Mouse (Mus musculus) lung, embryonic 14.5 days (tissue): ENCODE data around the gene Mea1. TPM values are rescaled to one million over a fixed set of nuclear protein-coding genes. Genes with fewer than 3 reads are reported as not detected.

Experiments used
- ATAC-seq: fragments of 200-750 bp; cut with Nextera tagmentation; 2 replicates; pipeline ENCODE4 v1.8.0; 2017; ENCODE audit warnings: mild to moderate bottlenecking, moderate TSS enrichment, moderate library complexity; ENCODE audit not compliant: insufficient read depth
- DNase-seq: peaks from one replicate; pipeline ENCODE4 v3.0.0-alpha.2; 2015
- H3K27ac ChIP-seq: fragments of 300-500 bp; sonication (generic); 2 replicates; pipeline ENCODE4 v1.5.1; 2014; ENCODE audit warnings: low read depth, mild to moderate bottlenecking, moderate library complexity
- H3K27me3 ChIP-seq: fragments of 300-500 bp; sonication (generic); 2 replicates; pipeline ENCODE4 v1.6.1; 2014; ENCODE audit warnings: low read length, control low read depth; ENCODE audit not compliant: insufficient read depth
- H3K36me3 ChIP-seq: fragments of 300-500 bp; sonication (generic); 2 replicates; pipeline ENCODE4 v1.6.1; 2014; ENCODE audit warnings: control low read depth; ENCODE audit not compliant: insufficient read depth
- H3K4me1 ChIP-seq: fragments of 300-500 bp; sonication (generic); 2 replicates; pipeline ENCODE4 v1.6.1; 2014; ENCODE audit warnings: antibody characterized with exemption, control low read depth; ENCODE audit not compliant: insufficient read depth
- H3K4me2 ChIP-seq: fragments of 300-500 bp; sonication (generic); 2 replicates; pipeline ENCODE4 v1.6.1; 2014; ENCODE audit warnings: mild to moderate bottlenecking
- H3K4me3 ChIP-seq: fragments of 300-500 bp; sonication (generic); 2 replicates; pipeline ENCODE4 v1.5.1; 2014; ENCODE audit warnings: low read depth, low read length
- H3K9ac ChIP-seq: fragments of 300-500 bp; sonication (generic); 2 replicates; pipeline ENCODE4 v1.6.1; 2014
- H3K9me3 ChIP-seq: fragments of 300-500 bp; sonication (generic); 2 replicates; pipeline ENCODE4 v1.6.1; 2016; ENCODE audit warnings: low read depth, low read length, control low read depth
- CTCF ChIP-seq: IDR thresholded peaks from 2 replicates; pipeline ENCODE4 v1.5.1; 2016; ENCODE audit warnings: antibody characterized with exemption, low read depth
- WGBS: fragments of 180-500 bp; shearing (Covaris S2); extraction: QIAGEN DNeasy Blood & Tissue Kit; methylation state at CpG from one replicate; pipeline ENCODE4 v1.1.7; 2014; 5-methylcytosine and 5-hydroxymethylcytosine counted together
- polyA plus RNA-seq: library from polyadenylated mRNA; unstranded; fragments of >200 nt; fragmentation: Nextera tagmentation; extraction: Ambion mirVana; gene quantifications from 2 replicates; pipeline ENCODE4 v1.2.1, GENCODE M21; 2014

Gene Mea1
- polyA plus RNA-seq, 1 experiment from 2014 or later, result 131 TPM

DNA sequence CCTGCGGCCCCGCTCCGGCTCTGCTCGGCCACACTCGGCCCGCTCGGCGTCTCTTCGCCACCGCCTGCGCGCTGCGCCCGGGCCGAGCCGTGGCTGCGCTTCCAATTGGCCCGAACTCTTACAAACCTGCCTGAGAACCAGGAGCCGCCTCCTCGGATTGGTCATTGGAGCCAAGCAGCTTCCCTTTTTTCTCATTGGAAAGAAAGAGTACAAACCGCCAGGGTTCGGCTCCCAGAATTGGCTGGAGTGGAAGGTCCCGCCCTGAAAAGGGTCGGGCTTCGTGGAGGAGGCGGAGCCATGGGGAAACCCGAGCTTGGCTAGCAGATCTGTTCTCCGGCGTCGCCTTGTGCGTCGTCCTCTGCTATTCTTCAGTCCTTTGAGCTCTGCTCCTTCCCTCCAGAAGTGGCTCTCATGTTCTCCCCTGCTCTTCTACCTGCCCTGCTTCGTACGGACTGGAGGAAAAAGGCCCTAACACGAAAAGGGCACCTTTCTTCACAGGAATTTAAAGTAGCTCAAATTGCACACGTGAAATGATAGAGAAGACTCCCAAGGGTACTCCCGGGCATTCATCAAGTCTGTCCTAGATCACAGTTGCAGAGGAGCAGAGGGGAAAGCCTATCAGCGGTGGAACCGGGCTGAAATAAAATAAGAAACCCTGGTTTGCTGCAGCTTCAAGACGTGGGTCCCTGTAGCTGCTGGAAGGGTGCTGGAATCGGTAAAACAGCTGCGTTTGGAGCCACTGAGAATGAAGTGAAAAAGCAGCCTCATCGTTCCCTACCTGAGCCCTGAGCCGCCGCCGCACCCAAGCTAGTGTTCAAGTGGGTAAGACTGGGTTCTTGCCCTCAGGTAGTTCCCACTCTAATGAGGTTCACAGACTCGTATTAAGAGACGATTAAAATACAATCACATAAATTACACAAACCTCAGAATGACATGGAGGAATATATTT is 26.6 kb downstream of the Mea1 start, which contains the start of gene Ppp2r5d:
Ppp2r5d (minus strand) TSS at position 225 of the 949 bp plus-strand sequence.
- H3K4me2 ChIP-seq, result peak within 1 kb of the TSS; percentile 95
- peaks cover 2% of the 10 kb centered on the region; the same call in 1 of the 2 replicates for H3K36me3 ChIP-seq
- peak within 1 kb of the TSS; percentile 91 for H3K9ac ChIP-seq
- peak within 1 kb of the TSS; percentile 95 for H3K27ac ChIP-seq
- no peaks in the 10 kb centered on the region for H3K27me3 ChIP-seq
- peak within 1 kb of the TSS; percentile 93 for H3K4me3 ChIP-seq
- under 1% methylated on average over 48 of the region's 48 CpGs for WGBS
- H3K9me3 ChIP-seq, result no peaks in the 10 kb centered on the region
- no peak for TF ChIP-seq CTCF
- peak; percentile 99 for DNase-seq
- ATAC-seq, result peak; percentile 96
- peaks cover 10% of the 10 kb centered on the region for H3K4me1 ChIP-seq

DNA sequence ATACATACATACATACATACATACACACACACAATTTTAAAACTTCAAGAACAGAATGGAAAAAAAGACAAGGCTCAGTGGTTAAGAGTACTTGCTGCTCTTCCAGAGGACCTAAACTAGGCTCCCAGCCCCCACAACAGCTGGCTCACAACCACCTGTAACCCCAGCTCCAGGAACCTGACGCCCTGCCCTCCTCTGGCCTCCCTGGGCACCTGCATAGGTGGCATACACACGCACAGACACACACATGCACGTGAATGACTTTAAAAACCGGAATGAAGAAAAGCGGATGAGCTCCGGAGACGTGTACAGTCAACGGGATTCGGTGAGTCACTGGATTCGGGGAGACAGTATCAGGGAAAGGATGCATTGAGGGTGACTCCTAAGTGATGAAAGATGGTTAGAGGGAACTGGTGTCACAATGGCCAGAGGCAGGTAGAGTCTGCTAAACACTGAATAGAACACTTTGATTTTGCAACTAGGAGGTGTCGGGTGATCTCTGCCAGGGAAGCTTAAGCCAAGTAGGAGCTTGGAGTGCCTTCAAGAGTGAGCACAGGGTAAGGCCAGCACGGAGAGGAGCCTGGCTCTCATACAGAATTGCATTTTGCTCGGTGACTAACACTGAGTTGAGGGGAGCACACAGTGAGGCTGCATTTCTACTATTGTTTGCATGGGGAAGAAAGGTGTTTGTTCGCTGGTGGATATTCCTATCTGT is 27.9 kb downstream of the Mea1 start:
- no peaks in the 10 kb centered on the region for H3K36me3 ChIP-seq
- ATAC-seq (no peak), DNase-seq (no peak)
- peaks cover 10% of the 10 kb centered on the region for H3K4me1 ChIP-seq
- no peak; the same call in 1 of the 2 replicates for TF ChIP-seq CTCF
- no peak overlapping the region for H3K4me2 ChIP-seq
- no peaks in the 10 kb centered on the region for H3K27me3 ChIP-seq
- H3K27ac ChIP-seq, result no peak overlapping the region
- H3K9ac ChIP-seq, result no peak overlapping the region
- 87% methylated on average over 14 of the region's 14 CpGs for WGBS
- H3K4me3 ChIP-seq, result no peak overlapping the region
- H3K9me3 ChIP-seq, result no peaks in the 10 kb centered on the region

DNA sequence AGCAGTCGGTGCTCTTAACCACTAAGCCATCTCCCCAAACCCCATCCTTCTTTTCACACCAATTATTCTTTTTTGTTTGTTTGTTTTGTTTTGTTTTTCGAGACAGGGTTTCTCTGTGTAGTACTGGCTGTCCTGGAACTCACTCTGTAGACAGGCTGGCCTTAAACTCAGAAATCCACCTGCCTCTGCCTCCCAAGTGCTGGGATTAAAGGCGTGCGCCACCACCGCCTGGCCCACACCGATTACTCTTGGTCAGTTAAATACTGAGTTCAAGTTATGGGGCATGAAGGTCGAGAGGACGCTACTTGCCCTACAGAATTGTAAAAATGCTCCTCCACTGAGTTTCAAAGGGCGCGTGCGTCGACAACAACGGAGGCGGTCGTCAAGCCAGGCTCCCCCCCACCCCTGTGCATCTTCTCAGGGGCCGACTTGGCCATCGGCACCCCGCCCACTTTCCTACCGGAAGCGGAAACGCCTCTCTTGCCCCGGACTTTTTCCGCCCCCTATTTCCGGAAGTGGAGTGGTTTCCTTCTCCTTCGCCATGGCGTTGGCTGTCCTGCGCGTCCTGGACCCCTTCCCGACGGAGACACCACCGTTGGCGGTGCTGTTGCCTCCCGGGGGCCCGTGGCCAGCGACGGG is 32.5 kb downstream of the Mea1 start, which contains the start of gene Pex6:
Pex6 (plus strand) TSS at position 505 of the 639 bp plus-strand sequence.
- Histone ChIP-seq H3K4me1 (peaks cover 3% of the 10 kb centered on the region), H3K36me3 (peaks cover 30% of the 10 kb centered on the region), H3K27ac (peak within 1 kb of the TSS; percentile 69; the same call in 1 of the 2 replicates), H3K27me3 (no peaks in the 10 kb centered on the region), H3K4me3 (peak within 1 kb of the TSS; percentile 99), H3K9me3 (no peaks in the 10 kb centered on the region), H3K9ac (peak within 1 kb of the TSS; percentile 92), H3K4me2 (peak within 1 kb of the TSS; percentile 97)
- DNase-seq, result peak; percentile 97
- ATAC-seq, result peak; percentile 85
- WGBS, result 7% methylated on average over 36 of the region's 36 CpGs
- no peak for TF ChIP-seq CTCF

DNA sequence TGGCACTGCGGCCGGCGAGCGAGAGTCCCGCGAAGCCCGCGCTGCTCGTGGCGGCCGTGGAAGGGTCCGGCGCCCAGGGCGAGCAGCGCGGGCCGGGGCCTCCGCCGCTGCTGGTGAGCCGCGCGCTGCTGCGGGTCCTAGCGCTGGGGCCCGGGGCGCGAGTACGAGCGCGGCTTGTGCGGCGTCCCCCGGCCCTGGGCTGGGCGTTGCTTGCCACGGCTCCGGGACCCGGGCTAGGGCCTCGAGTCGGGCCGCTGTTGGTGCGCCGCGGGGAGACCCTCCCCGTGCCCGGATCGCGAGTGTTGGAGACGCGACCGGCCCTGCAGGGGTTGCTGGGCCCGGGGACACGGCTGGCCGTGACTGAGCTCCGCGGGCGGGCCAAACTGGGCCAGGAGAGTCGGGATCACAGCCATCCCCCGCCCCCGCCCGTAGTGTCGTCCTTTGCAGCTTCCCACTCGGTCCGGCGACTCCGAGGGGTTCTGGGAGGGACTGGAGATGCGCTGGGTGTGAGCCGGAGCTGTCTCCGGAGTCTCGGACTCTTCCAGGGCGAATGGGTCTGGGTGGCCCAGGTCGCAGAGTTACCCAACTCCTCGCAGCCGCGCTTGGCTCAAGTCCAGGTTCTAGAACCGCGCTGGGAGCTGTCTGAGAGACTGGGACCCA is 33.1 kb downstream of the Mea1 start:
- peak overlapping the region; percentile 92 for H3K9ac ChIP-seq
- H3K4me2 ChIP-seq, result peak overlapping the region; percentile 97
- H3K36me3 ChIP-seq, result peaks cover 36% of the 10 kb centered on the region
- H3K9me3 ChIP-seq, result no peaks in the 10 kb centered on the region
- DNase-seq, result peak; percentile 74
- TF ChIP-seq CTCF, result no peak
- no peaks in the 10 kb centered on the region for H3K27me3 ChIP-seq
- H3K4me1 ChIP-seq, result peaks cover 3% of the 10 kb centered on the region
- WGBS, result under 1% methylated on average over 72 of the region's 76 CpGs
- peak; percentile 59 for ATAC-seq
- peak overlapping the region; percentile 69; the same call in 1 of the 2 replicates for H3K27ac ChIP-seq
- peak overlapping the region; percentile 99 for H3K4me3 ChIP-seq

DNA sequence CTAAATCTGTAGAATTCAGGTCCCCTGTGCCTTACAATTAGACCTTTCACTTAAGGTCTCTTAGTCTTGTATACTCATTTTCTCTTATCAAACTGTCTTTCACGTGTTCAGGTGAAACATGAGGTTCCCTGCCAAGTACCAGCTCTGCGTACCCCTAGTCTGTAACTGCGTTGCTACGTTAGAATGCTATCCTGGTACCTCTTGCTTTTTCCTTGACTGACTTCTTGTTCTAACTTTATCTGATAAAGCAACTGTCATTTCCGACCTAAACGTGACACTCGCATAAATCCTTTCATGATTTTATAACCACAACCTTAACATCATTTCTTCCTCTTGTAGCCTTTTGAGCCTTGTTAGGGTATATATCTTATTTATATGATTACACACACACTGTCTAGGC is 33.8 kb downstream of the Mea1 start:
- 52% methylated on average over 7 of the region's 7 CpGs for WGBS
- peak overlapping the region; percentile 97 for H3K4me2 ChIP-seq
- H3K4me3 ChIP-seq, result peak overlapping the region; percentile 99
- no peak for ATAC-seq
- no peak for DNase-seq
- H3K9ac ChIP-seq, result peak overlapping the region; percentile 92
- H3K9me3 ChIP-seq, result no peaks in the 10 kb centered on the region
- no peak for TF ChIP-seq CTCF
- H3K36me3 ChIP-seq, result peaks cover 42% of the 10 kb centered on the region
- H3K27ac ChIP-seq, result no peak overlapping the region
- no peaks in the 10 kb centered on the region for H3K27me3 ChIP-seq
- H3K4me1 ChIP-seq, result peaks cover 3% of the 10 kb centered on the region; the same call in 1 of the 2 replicates

DNA sequence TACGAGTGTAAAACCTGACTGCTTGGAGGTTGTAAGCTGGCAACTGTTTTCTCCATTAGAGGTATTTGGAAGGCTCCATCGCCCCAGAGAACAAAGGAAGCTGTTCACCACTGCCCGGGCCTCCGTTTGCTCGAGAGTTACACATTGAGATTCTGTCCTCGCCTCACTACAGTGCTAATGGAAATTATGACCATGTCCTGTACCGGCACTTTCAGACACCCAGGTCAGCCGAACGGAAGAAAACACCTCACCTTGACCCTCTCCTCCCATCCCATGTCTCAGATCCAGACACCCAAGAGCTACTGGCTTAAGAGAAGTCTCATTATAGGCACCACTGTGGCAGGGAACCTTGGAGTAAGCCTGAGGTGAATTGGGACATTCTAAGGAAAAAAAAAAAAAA is 35.3 kb downstream of the Mea1 start:
- peaks cover 42% of the 10 kb centered on the region for H3K36me3 ChIP-seq
- H3K27ac ChIP-seq, result no peak overlapping the region
- no peaks in the 10 kb centered on the region for H3K9me3 ChIP-seq
- DNase-seq (no peak), ATAC-seq (no peak)
- no peak for TF ChIP-seq CTCF
- H3K9ac ChIP-seq, result no peak overlapping the region
- H3K4me1 ChIP-seq, result peaks cover 3% of the 10 kb centered on the region; the same call in 1 of the 2 replicates
- no peak overlapping the region for H3K4me2 ChIP-seq
- 87% methylated on average over 9 of the region's 9 CpGs for WGBS
- no peaks in the 10 kb centered on the region for H3K27me3 ChIP-seq
- H3K4me3 ChIP-seq, result no peak overlapping the region
